Mouse (Mus musculus) retina, postnatal 7 days (tissue): ENCODE measurements around the gene Kremen2.

Experiments used
- DNase-seq: peaks from one replicate; pipeline ENCODE4 v3.0.0-alpha.2; 2012; ENCODE audit warnings: low read depth, low spot score

Kremen2 gene

GRCm38 (mm10) chr17:23760231-23760630 lies 14.6 kb upstream of the Kremen2 start:
- no peak for DNase-seq

DNA sequence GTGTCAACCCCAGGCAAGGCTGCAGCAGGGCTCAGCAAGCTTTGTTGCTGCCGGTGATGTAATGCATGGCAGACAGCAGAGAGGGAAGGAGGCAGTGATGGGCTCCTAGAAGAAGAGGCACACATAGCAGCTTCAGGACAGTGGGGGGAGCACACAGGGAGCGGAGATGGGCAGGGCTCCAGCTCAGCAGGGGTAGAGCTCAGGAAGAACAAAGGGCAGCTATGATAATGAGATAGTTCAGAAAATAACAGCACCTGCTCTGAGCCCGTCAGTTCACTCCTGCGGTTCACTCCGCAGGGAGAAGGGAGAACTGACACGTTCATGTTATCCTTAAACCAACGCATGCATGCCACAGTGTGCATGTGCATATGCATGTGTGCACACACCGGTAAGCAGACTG lies 13.2 kb upstream of the Kremen2 start:
- DNase-seq, result no peak

DNA sequence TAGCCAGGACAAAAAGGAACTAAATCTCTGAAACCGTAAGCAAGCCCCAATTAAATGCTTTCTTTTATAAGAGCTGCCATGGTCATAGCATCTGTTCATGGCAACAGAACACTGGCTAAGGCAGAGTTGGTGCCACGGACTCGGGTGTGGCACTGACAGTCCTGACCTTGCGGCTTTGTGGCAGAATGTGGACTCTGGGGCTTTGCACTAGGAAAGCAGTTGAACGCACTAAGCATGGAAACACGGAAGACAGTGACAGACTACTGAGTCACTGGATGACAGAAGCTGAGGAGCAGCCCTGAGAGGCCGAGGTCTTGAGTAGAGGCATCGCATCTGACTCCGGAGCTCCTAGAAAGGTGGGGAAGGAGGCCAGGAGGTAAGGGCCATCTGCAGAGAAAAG lies 11.9 kb upstream of the Kremen2 start:
- DNase-seq, result no peak

- DNase-seq, result no peak
Observed at GRCm38 (mm10) chr17:23755689-23756088, 10.1 kb upstream of the Kremen2 start.

- DNase-seq, result no peak
Observed at GRCm38 (mm10) chr17:23749400-23750191, 4.0 kb upstream of the Kremen2 start.

DNA sequence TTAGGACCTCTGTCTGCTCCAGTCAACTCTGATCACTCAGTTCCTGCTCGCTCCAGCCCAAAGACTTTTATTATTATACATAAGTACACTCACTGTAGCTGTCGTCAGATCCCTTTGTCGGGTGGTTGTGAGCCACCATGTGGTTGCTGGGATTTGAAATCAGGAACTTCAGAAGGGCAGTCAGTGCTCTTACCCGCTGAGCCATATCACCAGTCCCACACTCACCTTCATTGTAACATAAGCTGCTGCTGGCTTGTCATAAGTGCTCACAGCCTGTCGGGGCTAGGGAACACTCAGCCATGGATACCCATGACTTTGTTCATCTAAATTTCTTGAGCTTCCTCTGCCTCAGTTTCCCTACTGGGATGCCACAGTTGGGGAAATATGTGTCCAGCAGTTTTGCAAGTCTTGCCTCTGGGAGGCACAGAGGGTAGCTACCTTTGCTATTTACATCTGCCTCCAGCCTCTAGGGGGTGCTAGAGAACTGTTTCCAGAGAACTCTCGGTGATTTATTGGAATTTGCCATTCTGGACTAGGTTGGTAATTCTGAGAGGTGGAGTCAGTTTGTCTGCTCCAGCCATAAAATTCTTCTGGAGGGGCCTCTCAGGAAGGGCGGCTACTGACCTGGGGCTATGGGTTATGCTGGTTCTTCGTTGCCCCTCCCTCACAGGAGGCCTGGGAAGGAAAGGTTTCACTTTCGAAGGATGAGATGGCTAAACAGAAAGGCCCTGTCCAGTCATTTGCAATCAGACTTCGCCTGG lies 3.2 kb upstream of the Kremen2 start:
- peak; percentile 72 for DNase-seq

- no peak for DNase-seq
Observed at GRCm38 (mm10) chr17:23748026-23748425, 2.4 kb upstream of the Kremen2 start.

GRCm38 (mm10) chr17:23747471-23747870 lies 1.8 kb upstream of the Kremen2 start:
- DNase-seq, result no peak

GRCm38 (mm10) chr17:23746767-23747166 lies 1.1 kb upstream of the Kremen2 start:
- DNase-seq, result no peak

DNA sequence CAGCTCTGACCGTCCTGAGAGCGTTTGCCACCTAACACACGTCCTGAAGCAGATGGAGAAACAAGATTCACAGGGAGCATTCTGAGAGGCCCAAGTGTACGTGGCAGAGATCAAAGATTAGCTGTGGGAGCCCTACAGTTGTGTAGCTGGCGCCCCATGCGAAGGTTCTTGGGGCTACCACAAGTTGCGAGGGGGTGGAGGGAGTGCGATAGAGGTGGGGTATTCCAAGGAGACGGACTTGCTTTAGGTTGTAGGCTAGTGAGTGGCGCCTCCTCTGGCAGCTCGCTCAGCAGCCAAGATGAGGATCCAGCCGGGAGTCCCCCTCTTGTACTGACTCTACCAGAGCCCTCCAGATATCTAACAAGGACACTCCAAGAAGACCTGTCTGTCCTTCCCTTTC lies 678 bp upstream of the Kremen2 start:
- DNase-seq, result no peak

GRCm38 (mm10) chr17:23744651-23745050 lies 982 bp downstream of the Kremen2 start:
- no peak for DNase-seq

- DNase-seq, result no peak
Observed at GRCm38 (mm10) chr17:23744076-23744475, 1.6 kb downstream of the Kremen2 start.

DNA sequence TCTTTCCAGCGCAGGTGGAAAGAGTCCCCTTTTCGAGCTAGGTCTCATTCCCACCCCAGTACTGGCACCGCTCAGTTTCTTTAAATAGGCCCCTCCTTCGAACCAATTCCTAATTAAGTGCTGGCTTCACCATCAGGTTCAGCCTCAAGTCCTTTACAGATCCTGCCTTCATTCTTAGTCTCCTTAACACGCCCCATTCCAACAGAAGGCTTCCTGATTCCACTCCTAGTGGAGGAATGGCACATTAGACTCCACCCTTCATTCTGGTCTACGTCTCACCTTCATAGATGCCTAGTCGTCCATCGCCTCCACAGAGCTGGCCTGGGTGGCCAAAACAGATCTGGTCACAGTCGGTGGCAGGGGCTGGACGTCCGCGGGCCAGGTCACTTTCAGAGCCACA lies 2.7 kb downstream of the Kremen2 start:
- DNase-seq, result no peak

DNA sequence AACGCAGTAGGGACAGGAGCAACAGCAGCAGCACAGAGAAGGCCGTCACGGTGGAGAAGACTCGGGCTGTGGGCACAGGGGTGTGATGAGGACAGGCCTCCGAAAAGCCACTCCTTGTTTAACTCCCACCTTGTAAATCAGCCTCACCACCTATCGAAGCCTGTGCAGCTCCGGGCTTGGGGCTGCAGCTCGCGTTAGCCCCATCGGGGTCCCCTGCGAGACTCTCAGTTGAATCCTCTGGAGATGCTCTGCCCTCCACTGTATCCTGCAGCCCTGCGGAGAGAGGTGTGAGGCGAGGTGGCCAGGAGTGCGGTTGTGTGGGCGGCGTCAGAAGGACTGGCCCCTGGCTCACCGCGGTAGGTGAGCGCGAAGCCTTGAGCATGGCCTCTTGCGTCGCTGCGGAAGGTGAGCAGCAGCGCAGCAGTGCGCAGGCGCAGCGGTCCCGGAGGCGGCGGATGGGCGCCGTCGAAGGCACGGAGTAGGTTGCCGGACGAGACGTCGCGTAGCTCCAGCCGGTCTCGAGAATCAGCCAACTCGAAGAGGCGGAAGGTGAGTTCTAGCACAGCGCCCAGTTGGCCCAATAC lies 3.3 kb downstream of the Kremen2 start:
- no peak for DNase-seq

DNA sequence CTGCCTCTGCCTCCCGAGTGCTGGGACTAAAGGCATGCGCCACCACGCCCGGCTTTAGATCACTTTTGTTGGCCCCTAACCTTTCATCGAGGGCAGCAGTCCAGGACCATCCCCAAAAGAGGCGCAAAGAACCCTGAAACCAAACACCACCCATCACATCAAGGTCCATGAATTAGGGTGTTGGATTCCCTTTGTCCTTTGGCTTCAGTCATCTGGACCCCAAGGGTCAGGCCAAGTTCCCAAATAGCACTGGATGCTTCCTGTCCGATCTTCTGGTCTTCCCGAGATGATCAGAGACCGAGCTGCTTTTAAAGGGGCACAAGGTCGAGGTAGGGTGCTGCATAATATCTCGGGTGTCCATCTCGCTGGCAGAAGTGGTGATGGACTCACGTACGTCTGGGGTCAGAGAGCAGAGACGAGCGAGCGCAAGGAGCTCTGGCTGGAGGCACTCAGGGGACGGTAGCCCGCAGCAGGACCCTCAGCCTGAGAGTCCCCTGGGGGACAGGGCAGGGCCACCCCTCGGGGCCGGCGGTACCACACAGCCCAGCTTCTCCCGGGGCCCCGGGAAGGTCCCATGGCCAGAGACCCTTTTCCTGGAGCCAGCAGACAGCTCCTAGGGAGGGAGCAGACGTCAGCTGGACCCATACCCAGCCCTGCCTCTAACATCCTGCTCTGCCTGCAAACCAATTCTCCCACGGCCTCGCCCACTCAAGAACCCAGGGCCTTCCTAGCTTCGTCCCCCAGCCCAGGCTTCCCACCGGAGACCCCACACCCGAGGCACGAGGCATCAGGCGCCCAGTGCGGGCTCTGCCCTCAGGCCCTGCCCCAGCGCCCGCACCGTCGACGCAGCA lies 4.0 kb downstream of the Kremen2 start:
- DNase-seq, result no peak

- DNase-seq, result no peak
Observed at GRCm38 (mm10) chr17:23740598-23741021, 5.0 kb downstream of the Kremen2 start, which contains the start of gene Paqr4. TSS of gene Paqr4 (minus strand) at chr17:23740867.

DNA sequence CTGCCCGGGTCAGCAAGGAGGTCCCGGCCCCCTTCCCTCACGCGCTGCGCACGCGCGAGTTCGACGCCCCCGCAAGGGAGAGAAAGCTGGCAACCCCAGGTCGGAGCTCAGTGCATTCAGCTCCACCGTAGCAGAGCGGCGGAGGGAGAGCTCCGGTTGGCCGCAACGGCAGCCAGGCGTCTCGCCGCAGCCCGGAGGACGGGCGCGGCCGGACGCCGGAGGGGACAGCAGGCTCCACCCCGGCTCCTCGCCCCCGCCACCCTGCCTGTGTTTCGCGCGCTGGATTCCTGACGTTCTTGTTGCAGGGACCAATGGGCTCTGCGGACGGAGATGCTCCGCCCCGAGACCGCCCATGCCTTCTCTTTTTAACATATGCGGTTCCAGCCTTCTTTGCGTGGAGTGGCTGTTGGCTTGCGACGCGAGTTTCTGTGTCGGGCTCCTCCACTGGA lies 5.5 kb downstream of the Kremen2 start:
- peak; percentile 81 for DNase-seq

- DNase-seq, result peak; percentile 83
Observed at GRCm38 (mm10) chr17:23739202-23740135, 6.2 kb downstream of the Kremen2 start.

DNA sequence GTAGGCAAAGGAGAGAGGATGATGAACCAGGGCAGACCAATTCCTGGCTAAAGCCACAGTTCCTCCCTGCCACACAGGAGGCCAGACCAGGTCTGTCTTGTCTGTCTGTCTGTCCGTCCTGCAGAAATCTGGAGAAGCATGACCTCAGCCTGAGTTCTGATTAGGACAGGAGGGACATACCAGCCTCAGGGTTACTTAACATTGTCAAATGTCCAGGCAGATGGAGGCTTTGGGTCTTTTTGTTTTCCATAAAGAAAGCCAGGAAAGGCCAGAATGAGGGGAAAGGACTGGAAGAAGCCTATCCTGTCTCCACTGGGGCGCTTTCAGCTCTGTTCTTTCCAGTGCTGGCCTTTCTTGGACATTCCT lies 6.8 kb downstream of the Kremen2 start:
- DNase-seq, result no peak
